Mouse (Mus musculus) cerebellum, adult 8-10 months (tissue): ENCODE results near the gene Mrps24.

Source experiments
- DNase-seq: peaks from one replicate; pipeline ENCODE4 v3.0.0; 2022

The Mrps24 gene

GRCm38 (mm10) chr11:5703341-5703740 lies 12.1 kb downstream of the Mrps24 start:
- no peak for DNase-seq

- DNase-seq: no peak
These were observed 12.5 kb downstream of the Mrps24 start for GRCm38 (mm10) chr11:5702957-5703332.

- DNase-seq: no peak
These were observed 13.1 kb downstream of the Mrps24 start for GRCm38 (mm10) chr11:5702271-5702956.

- no peak for DNase-seq
These were observed 13.7 kb downstream of the Mrps24 start for GRCm38 (mm10) chr11:5701821-5702220.

GRCm38 (mm10) chr11:5701300-5701699 lies 14.2 kb downstream of the Mrps24 start:
- no peak for DNase-seq

GRCm38 (mm10) chr11:5700808-5701207 lies 14.7 kb downstream of the Mrps24 start:
- DNase-seq: no peak

GRCm38 (mm10) chr11:5691775-5692174 lies 23.7 kb downstream of the Mrps24 start:
- no peak for DNase-seq

- DNase-seq: no peak
These were observed 31.2 kb downstream of the Mrps24 start for GRCm38 (mm10) chr11:5684283-5684682.

- DNase-seq: no peak
These were observed 32.9 kb downstream of the Mrps24 start for GRCm38 (mm10) chr11:5682541-5682940.
